Mouse (Mus musculus): Measurements from ENCODE around the gene Unc45a.
"Not testable (repeated sequence)": the region's sequence is repeated elsewhere in the genome, so short reads cannot be mapped to it uniquely, and the experiment has no call there.

Unc45a gene

GRCm38 (mm10) chr7:80331433-80331832 lies 9.4 kb downstream of the Unc45a start:
- no peak for ATAC-seq (ENCODE audit: insufficient number of reproducible peaks, low FRiP score, low TSS enrichment)

GRCm38 (mm10) chr7:80330278-80330677 lies 10.5 kb downstream of the Unc45a start:
- ATAC-seq (ENCODE audit: insufficient number of reproducible peaks, low FRiP score, low TSS enrichment): peak; percentile 41; the same call in 1 of the 2 replicates

- ATAC-seq (ENCODE audit: insufficient number of reproducible peaks, low FRiP score, low TSS enrichment): no peak
Observed at GRCm38 (mm10) chr7:80326076-80326475, 14.7 kb downstream of the Unc45a start.

- no peak for ATAC-seq (ENCODE audit: insufficient number of reproducible peaks, low FRiP score, low TSS enrichment)
Observed at GRCm38 (mm10) chr7:80325292-80325868, 15.4 kb downstream of the Unc45a start.

- not testable (repeated sequence) for ATAC-seq (ENCODE audit: insufficient number of reproducible peaks, low FRiP score, low TSS enrichment)
Observed at GRCm38 (mm10) chr7:80324816-80325119, 16.0 kb downstream of the Unc45a start.

- peak; percentile 96 for ATAC-seq (ENCODE audit: insufficient number of reproducible peaks, low FRiP score, low TSS enrichment)
Observed at GRCm38 (mm10) chr7:80324043-80324815, 16.6 kb downstream of the Unc45a start, which contains the start of gene Rccd1. TSS of gene Rccd1 (minus strand) at chr7:80324454.

- ATAC-seq (ENCODE audit: insufficient number of reproducible peaks, low FRiP score, low TSS enrichment): no peak
Observed at GRCm38 (mm10) chr7:80323336-80323735, 17.5 kb downstream of the Unc45a start.

GRCm38 (mm10) chr7:80319846-80320496 lies 20.8 kb downstream of the Unc45a start:
- no peak for ATAC-seq (ENCODE audit: insufficient number of reproducible peaks, low FRiP score, low TSS enrichment)

- no peak for ATAC-seq (ENCODE audit: insufficient number of reproducible peaks, low FRiP score, low TSS enrichment)
Observed at GRCm38 (mm10) chr7:80318670-80319069, 22.1 kb downstream of the Unc45a start.

GRCm38 (mm10) chr7:80317439-80318115 lies 23.2 kb downstream of the Unc45a start:
- ATAC-seq (ENCODE audit: insufficient number of reproducible peaks, low FRiP score, low TSS enrichment): no peak

- no peak for ATAC-seq (ENCODE audit: insufficient number of reproducible peaks, low FRiP score, low TSS enrichment)
Observed at GRCm38 (mm10) chr7:80315733-80316132, 25.1 kb downstream of the Unc45a start.

GRCm38 (mm10) chr7:80310771-80311170 lies 30.0 kb downstream of the Unc45a start:
- ATAC-seq (ENCODE audit: insufficient number of reproducible peaks, low FRiP score, low TSS enrichment): no peak

GRCm38 (mm10) chr7:80307766-80308165 lies 33.0 kb downstream of the Unc45a start:
- ATAC-seq (ENCODE audit: insufficient number of reproducible peaks, low FRiP score, low TSS enrichment): no peak

GRCm38 (mm10) chr7:80301522-80301921 lies 39.3 kb downstream of the Unc45a start:
- no peak for ATAC-seq (ENCODE audit: insufficient number of reproducible peaks, low FRiP score, low TSS enrichment)

GRCm38 (mm10) chr7:80299568-80299967 lies 41.2 kb downstream of the Unc45a start:
- ATAC-seq (ENCODE audit: insufficient number of reproducible peaks, low FRiP score, low TSS enrichment): no peak

- ATAC-seq (ENCODE audit: insufficient number of reproducible peaks, low FRiP score, low TSS enrichment): no peak
Observed at GRCm38 (mm10) chr7:80298754-80299153, 42.1 kb downstream of the Unc45a start.

GRCm38 (mm10) chr7:80297041-80297440 lies 43.8 kb downstream of the Unc45a start:
- ATAC-seq (ENCODE audit: insufficient number of reproducible peaks, low FRiP score, low TSS enrichment): no peak

GRCm38 (mm10) chr7:80296462-80296861 lies 44.3 kb downstream of the Unc45a start:
- ATAC-seq (ENCODE audit: insufficient number of reproducible peaks, low FRiP score, low TSS enrichment): no peak

- ATAC-seq (ENCODE audit: insufficient number of reproducible peaks, low FRiP score, low TSS enrichment): no peak
Observed at GRCm38 (mm10) chr7:80294764-80295648, 45.8 kb downstream of the Unc45a start.

Measured in cerebellum, adult (tissue).